Mouse (Mus musculus): ENCODE results near the gene Vmn2r19.

GRCm38 (mm10) chr6:123332503-123332902 is 24.4 kb downstream of the Vmn2r19 start:
- TF ChIP-seq CTCF (IDR thresholded peaks at IDR 0.05; ENCODE audit: insufficient read depth, low read length) (no peak), POLR2A (IDR thresholded peaks at IDR 0.05; ENCODE audit: borderline replicate concordance, extremely low read depth, low read depth, low read length) (no peak)
